Mouse (Mus musculus): ENCODE measurements around the gene Mbd5. TPM values are rescaled to one million over a fixed set of nuclear protein-coding genes. Genes with fewer than 3 reads are reported as not detected.

Gene Mbd5
- polyA plus RNA-seq, 1 experiment from 2014 or later = 29.0 TPM

GRCm38 (mm10) chr2:49084966-49085365 is 135.7 kb downstream of the Mbd5 start:
- DNase-seq = peak; percentile 4
- WGBS = 65% methylated on average over 4 of the region's 4 CpGs
- no peak overlapping the region for H3K4me3 ChIP-seq (ENCODE audit: low read depth, low read length)

GRCm38 (mm10) chr2:49090771-49091170 is 141.5 kb downstream of the Mbd5 start:
- DNase-seq = no peak
- Histone ChIP-seq H3K4me1 (ENCODE audit: insufficient read depth) (no peaks in the 10 kb centered on the region), H3K9me3 (ENCODE audit: low read depth, low read length) (no peaks in the 10 kb centered on the region), H3K27ac (ENCODE audit: low read depth) (no peak overlapping the region), H3K4me2 (no peak overlapping the region), H3K4me3 (ENCODE audit: low read depth, low read length) (no peak overlapping the region), H3K27me3 (ENCODE audit: insufficient read depth, low read length) (no peaks in the 10 kb centered on the region), H3K9ac (no peak overlapping the region), H3K36me3 (ENCODE audit: insufficient read depth) (no peaks in the 10 kb centered on the region)
- no peak for ATAC-seq (ENCODE audit: insufficient read depth)
- WGBS = 89% methylated on average over 4 of the region's 4 CpGs
- TF ChIP-seq CTCF (IDR thresholded peaks at IDR 0.05; ENCODE audit: low read depth) = no peak

More at GRCm38 (mm10) chr2:49084966-49085365, 135.7 kb downstream of the Mbd5 start:
- H3K27me3 ChIP-seq (ENCODE audit: insufficient read depth, low read length) = no peaks in the 10 kb centered on the region
- no peaks in the 10 kb centered on the region for H3K9me3 ChIP-seq (ENCODE audit: low read depth, low read length)
- TF ChIP-seq CTCF (IDR thresholded peaks at IDR 0.05; ENCODE audit: low read depth) = no peak
- no peak overlapping the region for H3K9ac ChIP-seq
- no peaks in the 10 kb centered on the region for H3K4me1 ChIP-seq (ENCODE audit: insufficient read depth)
- no peak for ATAC-seq (ENCODE audit: insufficient read depth)
- no peaks in the 10 kb centered on the region for H3K36me3 ChIP-seq (ENCODE audit: insufficient read depth)
- no peak overlapping the region for H3K4me2 ChIP-seq
- H3K27ac ChIP-seq (ENCODE audit: low read depth) = no peak overlapping the region

- no peak for TF ChIP-seq CTCF (IDR thresholded peaks at IDR 0.05; ENCODE audit: low read depth)
- H3K4me1 ChIP-seq (ENCODE audit: insufficient read depth) = no peaks in the 10 kb centered on the region
- H3K27me3 ChIP-seq (ENCODE audit: insufficient read depth, low read length) = no peaks in the 10 kb centered on the region
- DNase-seq (no peak), ATAC-seq (ENCODE audit: insufficient read depth) (no peak)
- H3K4me2 ChIP-seq = no peak overlapping the region
- no peak overlapping the region for H3K27ac ChIP-seq (ENCODE audit: low read depth)
- peaks cover 2% of the 10 kb centered on the region; the same call in 1 of the 2 replicates for H3K36me3 ChIP-seq (ENCODE audit: insufficient read depth)
- H3K9me3 ChIP-seq (ENCODE audit: low read depth, low read length) = no peaks in the 10 kb centered on the region
- H3K4me3 ChIP-seq (ENCODE audit: low read depth, low read length) = no peak overlapping the region
- H3K9ac ChIP-seq = no peak overlapping the region
Measured at GRCm38 (mm10) chr2:49096765-49097164, 147.5 kb downstream of the Mbd5 start.

- Histone ChIP-seq H3K9me3 (ENCODE audit: low read depth, low read length) (no peaks in the 10 kb centered on the region), H3K27ac (ENCODE audit: low read depth) (no peak overlapping the region), H3K4me1 (ENCODE audit: insufficient read depth) (no peaks in the 10 kb centered on the region), H3K36me3 (ENCODE audit: insufficient read depth) (no peaks in the 10 kb centered on the region), H3K9ac (no peak overlapping the region), H3K4me2 (no peak overlapping the region), H3K4me3 (ENCODE audit: low read depth, low read length) (no peak overlapping the region), H3K27me3 (ENCODE audit: insufficient read depth, low read length) (no peaks in the 10 kb centered on the region)
- no peak for DNase-seq
- no peak for ATAC-seq (ENCODE audit: insufficient read depth)
- no peak for TF ChIP-seq CTCF (IDR thresholded peaks at IDR 0.05; ENCODE audit: low read depth)
Measured at GRCm38 (mm10) chr2:49108906-49109305, 159.6 kb downstream of the Mbd5 start.

- Histone ChIP-seq H3K9ac (no peak overlapping the region), H3K9me3 (ENCODE audit: low read depth, low read length) (no peaks in the 10 kb centered on the region), H3K4me3 (ENCODE audit: low read depth, low read length) (no peak overlapping the region), H3K27ac (ENCODE audit: low read depth) (no peak overlapping the region), H3K4me2 (no peak overlapping the region), H3K27me3 (ENCODE audit: insufficient read depth, low read length) (no peaks in the 10 kb centered on the region), H3K36me3 (ENCODE audit: insufficient read depth) (no peaks in the 10 kb centered on the region; the same call in 1 of the 2 replicates), H3K4me1 (ENCODE audit: insufficient read depth) (no peaks in the 10 kb centered on the region)
- ATAC-seq (ENCODE audit: insufficient read depth) = no peak
- no peak for TF ChIP-seq CTCF (IDR thresholded peaks at IDR 0.05; ENCODE audit: low read depth)
- WGBS = 84% methylated on average over 6 of the region's 6 CpGs
- DNase-seq = no peak
Measured at GRCm38 (mm10) chr2:49119875-49120274, 170.6 kb downstream of the Mbd5 start.

DNA sequence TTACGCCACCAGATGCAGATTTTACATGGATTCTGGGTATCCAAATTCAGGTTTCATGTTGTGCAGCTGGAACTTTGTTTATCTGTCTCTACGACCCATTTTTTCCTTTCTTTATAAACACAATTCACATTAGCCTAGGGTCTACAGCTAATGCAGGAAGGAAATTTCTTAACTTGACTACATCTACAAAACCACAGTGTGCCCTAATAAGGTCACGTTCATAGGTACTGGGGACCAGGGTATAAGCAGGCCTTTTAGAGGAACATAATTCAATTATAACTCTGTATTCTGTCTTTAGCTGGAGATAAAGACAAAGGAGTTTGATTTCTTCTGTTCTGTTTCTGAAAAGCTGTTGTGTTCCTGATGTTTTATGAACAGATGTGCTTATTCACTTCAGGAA is 172.3 kb downstream of the Mbd5 start:
- H3K27ac ChIP-seq (ENCODE audit: low read depth) = no peak overlapping the region
- DNase-seq (no peak), ATAC-seq (ENCODE audit: insufficient read depth) (no peak)
- no peak overlapping the region for H3K4me2 ChIP-seq
- TF ChIP-seq CTCF (IDR thresholded peaks at IDR 0.05; ENCODE audit: low read depth) = no peak
- H3K36me3 ChIP-seq (ENCODE audit: insufficient read depth) = no peaks in the 10 kb centered on the region; the same call in 1 of the 2 replicates
- no peak overlapping the region for H3K9ac ChIP-seq
- WGBS = 70% methylated on average over 3 of the region's 3 CpGs
- no peaks in the 10 kb centered on the region for H3K9me3 ChIP-seq (ENCODE audit: low read depth, low read length)
- H3K4me3 ChIP-seq (ENCODE audit: low read depth, low read length) = no peak overlapping the region
- no peaks in the 10 kb centered on the region for H3K4me1 ChIP-seq (ENCODE audit: insufficient read depth)
- no peaks in the 10 kb centered on the region for H3K27me3 ChIP-seq (ENCODE audit: insufficient read depth, low read length)

DNA sequence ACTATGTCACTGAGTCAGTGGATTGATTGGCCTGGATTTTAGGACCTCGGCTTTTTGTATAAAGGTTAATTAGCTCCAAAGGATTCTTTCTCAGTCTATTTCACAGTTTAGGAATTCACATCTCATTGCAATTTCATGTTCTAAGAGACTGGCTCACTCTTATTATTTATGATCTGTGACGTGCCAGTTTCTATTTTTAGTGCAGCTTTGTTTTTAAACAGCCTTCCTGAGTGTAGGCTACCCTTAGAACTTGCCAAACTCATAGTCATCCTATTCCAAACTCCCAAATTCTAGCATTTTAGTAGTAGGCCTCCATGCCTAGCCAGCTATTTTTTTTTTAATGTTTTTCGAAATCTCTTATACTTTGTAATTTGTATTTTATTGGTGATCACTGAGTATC is 192.9 kb downstream of the Mbd5 start:
- H3K36me3 ChIP-seq (ENCODE audit: insufficient read depth) = no peaks in the 10 kb centered on the region
- no peak overlapping the region for H3K27ac ChIP-seq (ENCODE audit: low read depth)
- no peaks in the 10 kb centered on the region for H3K9me3 ChIP-seq (ENCODE audit: low read depth, low read length)
- no peak overlapping the region for H3K4me3 ChIP-seq (ENCODE audit: low read depth, low read length)
- H3K4me1 ChIP-seq (ENCODE audit: insufficient read depth) = no peaks in the 10 kb centered on the region
- 50% methylated on average over 3 of the region's 3 CpGs for WGBS
- H3K4me2 ChIP-seq = no peak overlapping the region
- H3K27me3 ChIP-seq (ENCODE audit: insufficient read depth, low read length) = no peaks in the 10 kb centered on the region
- no peak overlapping the region for H3K9ac ChIP-seq
- DNase-seq = peak; percentile 58
- no peak for TF ChIP-seq CTCF (IDR thresholded peaks at IDR 0.05; ENCODE audit: low read depth)
- no peak for ATAC-seq (ENCODE audit: insufficient read depth)

DNA sequence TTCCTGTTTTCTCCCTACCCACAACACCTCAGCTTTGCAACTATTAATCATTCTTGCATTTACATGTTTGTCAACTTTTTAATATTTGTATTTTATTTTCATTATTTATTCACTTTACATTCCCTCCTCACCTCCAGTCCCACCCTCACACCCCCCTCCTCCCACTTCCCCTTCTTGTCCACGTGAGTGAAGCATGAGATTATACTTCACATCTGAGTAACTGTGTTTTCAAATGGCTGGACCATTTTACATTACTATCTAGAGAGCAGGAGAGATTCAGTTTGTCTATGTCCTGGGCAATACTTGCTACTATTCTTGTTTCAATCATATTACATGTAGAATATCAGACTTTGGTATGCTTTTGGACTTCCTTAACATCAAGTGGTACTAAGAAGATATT is 204.3 kb downstream of the Mbd5 start:
- DNase-seq (no peak), ATAC-seq (ENCODE audit: insufficient read depth) (no peak)
- Histone ChIP-seq H3K9me3 (ENCODE audit: low read depth, low read length) (no peaks in the 10 kb centered on the region), H3K9ac (no peak overlapping the region), H3K4me3 (ENCODE audit: low read depth, low read length) (no peak overlapping the region), H3K4me2 (no peak overlapping the region), H3K27me3 (ENCODE audit: insufficient read depth, low read length) (no peaks in the 10 kb centered on the region), H3K4me1 (ENCODE audit: insufficient read depth) (no peaks in the 10 kb centered on the region), H3K36me3 (ENCODE audit: insufficient read depth) (no peaks in the 10 kb centered on the region), H3K27ac (ENCODE audit: low read depth) (no peak overlapping the region)
- TF ChIP-seq CTCF (IDR thresholded peaks at IDR 0.05; ENCODE audit: low read depth) = no peak
- 68% methylated on average over 1 of the region's 1 CpGs for WGBS

Data from lung, embryonic 14.5 days (tissue).